Mouse (Mus musculus) intestine, embryonic 15.5 days (tissue): ENCODE data around the gene 5830473C10Rik. TPM values are rescaled to one million over a fixed set of nuclear protein-coding genes. Genes with fewer than 3 reads are reported as not detected.

Experiments used
- ATAC-seq: fragments of 200-750 bp; cut with Nextera tagmentation; 2 replicates; pipeline ENCODE4 v1.8.0; 2017; ENCODE audit warnings: moderate TSS enrichment, moderate library complexity
- H3K27ac ChIP-seq: fragments of 300-500 bp; sonication (generic); 2 replicates; pipeline ENCODE4 v1.5.1; 2015; ENCODE audit warnings: mild to moderate bottlenecking, inconsistent platforms
- H3K27me3 ChIP-seq: fragments of 300-500 bp; sonication (generic); replicated peaks from 2 replicates; pipeline ENCODE4 v1.6.1; 2015; ENCODE audit warnings: inconsistent platforms
- H3K36me3 ChIP-seq: fragments of 300-500 bp; sonication (generic); 2 replicates; pipeline ENCODE4 v1.6.1; 2015; ENCODE audit warnings: inconsistent platforms
- H3K4me1 ChIP-seq: fragments of 300-500 bp; sonication (generic); replicated peaks from 2 replicates; pipeline ENCODE4 v1.6.1; 2015; ENCODE audit warnings: inconsistent platforms
- H3K4me2 ChIP-seq: fragments of 300-500 bp; sonication (generic); replicated peaks from 2 replicates; pipeline ENCODE4 v1.6.1; 2015; ENCODE audit warnings: mild to moderate bottlenecking, inconsistent platforms
- H3K4me3 ChIP-seq: fragments of 300-500 bp; sonication (generic); replicated peaks from 2 replicates; pipeline ENCODE4 v1.5.1; 2015; ENCODE audit warnings: inconsistent platforms
- H3K9ac ChIP-seq: fragments of 300-500 bp; sonication (generic); 2 replicates; pipeline ENCODE4 v1.6.1; 2015; ENCODE audit warnings: inconsistent platforms
- H3K9me3 ChIP-seq: fragments of 300-500 bp; sonication (generic); 2 replicates; pipeline ENCODE4 v1.6.1; 2016; ENCODE audit warnings: inconsistent platforms
- WGBS: fragments of 180-500 bp; shearing (Covaris S2); methylation state at CpG from one replicate; pipeline ENCODE4 v1.1.7; 2015; 5-methylcytosine and 5-hydroxymethylcytosine counted together
- polyA plus RNA-seq: library from polyadenylated mRNA; unstranded; fragments of >200 nt; fragmentation: Nextera tagmentation; extraction: Ambion mirVana; gene quantifications from 2 replicates; pipeline ENCODE4 v1.2.1, GENCODE M21; 2015

The 5830473C10Rik gene
- polyA plus RNA-seq, 1 experiment from 2014 or later = not detected

GRCm38 (mm10) chr5:90571216-90571615 lies 10.3 kb downstream of the 5830473C10Rik start:
- Histone ChIP-seq H3K4me3 (no peak overlapping the region), H3K36me3 (no peaks in the 10 kb centered on the region), H3K9me3 (no peaks in the 10 kb centered on the region), H3K27ac (no peak overlapping the region), H3K27me3 (no peaks in the 10 kb centered on the region), H3K9ac (no peak overlapping the region), H3K4me1 (peaks cover 5% of the 10 kb centered on the region; the same call in 1 of the 2 replicates), H3K4me2 (no peak overlapping the region)
- WGBS = 29% methylated on average over 3 of the region's 3 CpGs
- no peak for ATAC-seq

- H3K9me3 ChIP-seq = no peaks in the 10 kb centered on the region
- H3K27me3 ChIP-seq = no peaks in the 10 kb centered on the region
- H3K36me3 ChIP-seq = no peaks in the 10 kb centered on the region
- no peak overlapping the region for H3K4me3 ChIP-seq
- 31% methylated on average over 9 of the region's 9 CpGs for WGBS
- no peak overlapping the region for H3K4me2 ChIP-seq
- H3K9ac ChIP-seq = no peak overlapping the region
- no peak for ATAC-seq
- H3K27ac ChIP-seq = no peak overlapping the region
- H3K4me1 ChIP-seq = no peaks in the 10 kb centered on the region
Measured at GRCm38 (mm10) chr5:90577751-90578150, 16.8 kb downstream of the 5830473C10Rik start.

DNA sequence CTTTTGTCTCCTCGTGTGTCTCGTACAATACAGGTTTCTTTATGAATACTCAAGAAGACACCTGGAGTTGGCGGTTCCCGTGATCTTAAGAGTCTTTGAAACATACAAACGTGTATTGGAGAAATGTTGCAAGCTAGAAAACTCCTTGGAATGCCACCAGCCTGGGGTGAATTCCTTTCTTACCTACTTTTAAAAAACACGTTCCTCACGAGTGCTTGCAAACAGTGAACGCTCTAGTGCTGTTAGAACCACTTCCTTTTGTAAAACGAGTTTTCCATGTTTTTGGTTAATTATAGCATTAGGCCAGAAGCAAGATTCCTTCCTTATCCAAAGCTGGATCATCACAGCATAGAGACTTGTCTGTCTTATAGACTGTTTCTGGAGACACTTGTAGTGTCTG lies 18.6 kb downstream of the 5830473C10Rik start:
- H3K27ac ChIP-seq = no peak overlapping the region
- ATAC-seq = no peak
- 89% methylated on average over 9 of the region's 9 CpGs for WGBS

GRCm38 (mm10) chr5:90582179-90582578 lies 21.3 kb downstream of the 5830473C10Rik start:
- Histone ChIP-seq H3K27me3 (no peaks in the 10 kb centered on the region), H3K4me1 (no peaks in the 10 kb centered on the region), H3K4me2 (no peak overlapping the region), H3K9me3 (no peaks in the 10 kb centered on the region), H3K4me3 (no peak overlapping the region), H3K9ac (no peak overlapping the region), H3K27ac (no peak overlapping the region), H3K36me3 (no peaks in the 10 kb centered on the region)
- ATAC-seq = no peak
- 81% methylated on average over 6 of the region's 6 CpGs for WGBS

More for the DNA sequence above, 18.6 kb downstream of the 5830473C10Rik start:
- H3K9ac ChIP-seq = no peak overlapping the region
- H3K9me3 ChIP-seq = no peaks in the 10 kb centered on the region
- H3K4me3 ChIP-seq = no peak overlapping the region
- H3K4me2 ChIP-seq = no peak overlapping the region
- H3K27me3 ChIP-seq = no peaks in the 10 kb centered on the region
- H3K4me1 ChIP-seq = no peaks in the 10 kb centered on the region
- no peaks in the 10 kb centered on the region for H3K36me3 ChIP-seq

DNA sequence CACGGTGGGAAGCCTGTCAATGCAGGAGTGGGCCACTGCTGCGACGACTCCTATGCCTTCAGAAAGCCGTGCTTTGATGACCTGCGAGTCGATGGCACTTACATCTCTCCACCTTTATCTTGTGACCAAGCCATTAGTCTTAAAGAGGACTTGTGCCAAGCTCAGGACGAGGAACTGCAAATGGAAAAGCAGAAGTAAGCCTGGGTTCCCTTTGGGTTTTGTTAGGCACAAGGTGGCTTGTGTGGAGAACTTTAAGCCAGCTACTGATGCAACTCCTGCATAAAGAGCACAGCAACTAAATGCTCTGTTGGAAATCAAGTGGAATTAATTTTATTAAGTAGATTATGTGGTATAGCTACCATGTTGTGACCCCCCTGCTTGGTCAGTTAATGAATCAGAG lies 23.9 kb downstream of the 5830473C10Rik start:
- Histone ChIP-seq H3K4me2 (no peak overlapping the region), H3K27me3 (no peaks in the 10 kb centered on the region), H3K36me3 (no peaks in the 10 kb centered on the region), H3K9me3 (no peaks in the 10 kb centered on the region), H3K4me1 (no peaks in the 10 kb centered on the region), H3K4me3 (no peak overlapping the region), H3K9ac (no peak overlapping the region), H3K27ac (no peak overlapping the region)
- ATAC-seq = no peak
- WGBS = 82% methylated on average over 7 of the region's 7 CpGs

DNA sequence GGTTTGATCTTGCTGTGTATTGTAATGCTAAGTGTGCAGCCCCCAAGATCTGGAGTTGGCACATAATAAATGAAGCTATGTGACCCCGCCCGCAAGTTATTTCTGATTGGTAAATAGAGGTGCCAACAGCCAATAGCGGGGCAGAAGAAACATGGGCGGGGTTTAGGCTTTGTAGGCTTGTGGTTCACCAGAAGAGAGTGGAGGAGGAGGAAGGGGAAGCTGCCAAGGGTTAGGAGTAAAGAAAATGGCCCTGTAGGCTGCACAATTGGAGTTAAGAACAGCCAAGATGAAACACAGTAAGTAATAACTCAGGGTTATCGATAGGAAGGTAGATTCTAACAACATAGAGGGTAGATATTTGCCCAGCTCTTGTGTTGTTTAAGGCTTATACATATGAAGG lies 25.6 kb downstream of the 5830473C10Rik start:
- Histone ChIP-seq H3K27ac (no peak overlapping the region), H3K4me2 (no peak overlapping the region), H3K36me3 (no peaks in the 10 kb centered on the region), H3K27me3 (no peaks in the 10 kb centered on the region), H3K4me3 (no peak overlapping the region), H3K9me3 (no peaks in the 10 kb centered on the region), H3K9ac (no peak overlapping the region), H3K4me1 (no peaks in the 10 kb centered on the region)
- 82% methylated on average over 5 of the region's 5 CpGs for WGBS
- no peak for ATAC-seq

- H3K9ac ChIP-seq = no peak overlapping the region
- 0 out of 2 replicates have a peak, but pooled peaks cover 3% of the 10 kb centered on the region for H3K4me1 ChIP-seq
- H3K36me3 ChIP-seq = no peaks in the 10 kb centered on the region
- WGBS = 90% methylated on average over 5 of the region's 5 CpGs
- no peak for ATAC-seq
- H3K4me3 ChIP-seq = no peak overlapping the region
- H3K4me2 ChIP-seq = no peak overlapping the region
- H3K27me3 ChIP-seq = no peaks in the 10 kb centered on the region
- no peaks in the 10 kb centered on the region for H3K9me3 ChIP-seq
- no peak overlapping the region for H3K27ac ChIP-seq
Measured at GRCm38 (mm10) chr5:90588104-90588503, 27.2 kb downstream of the 5830473C10Rik start.

- Histone ChIP-seq H3K9me3 (no peaks in the 10 kb centered on the region), H3K4me1 (0 out of 2 replicates have a peak, but pooled peaks cover 3% of the 10 kb centered on the region), H3K9ac (no peak overlapping the region; the same call in 1 of the 2 replicates), H3K27ac (no peak overlapping the region), H3K4me3 (peak overlapping the region; percentile 40), H3K36me3 (no peaks in the 10 kb centered on the region), H3K4me2 (peak overlapping the region; percentile 75), H3K27me3 (no peaks in the 10 kb centered on the region)
- ATAC-seq = peak; percentile 73
- 24% methylated on average over 25 of the region's 25 CpGs for WGBS
Measured at GRCm38 (mm10) chr5:90588708-90589595, 28.0 kb downstream of the 5830473C10Rik start.

DNA sequence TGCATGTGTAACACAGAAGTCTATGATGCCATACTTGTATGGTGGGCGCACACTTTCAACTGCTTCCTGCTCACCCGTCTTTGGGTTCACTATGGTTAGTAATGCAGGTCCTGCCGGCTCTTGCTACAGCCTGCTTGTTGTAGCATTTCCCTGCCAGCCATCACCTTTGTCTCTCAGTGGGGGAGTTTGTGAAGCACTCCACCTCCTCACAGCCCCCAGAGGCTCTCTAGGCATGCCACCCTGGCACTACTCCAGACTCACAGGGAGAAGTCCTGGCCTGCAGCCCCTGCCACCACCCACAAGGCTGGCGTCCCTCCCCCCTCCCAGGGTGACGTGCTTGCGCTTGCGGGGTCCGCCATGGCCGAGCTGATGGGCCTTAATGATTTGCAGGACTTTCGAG lies 29.8 kb downstream of the 5830473C10Rik start:
- no peak overlapping the region for H3K9ac ChIP-seq
- WGBS = 89% methylated on average over 10 of the region's 10 CpGs

DNA sequence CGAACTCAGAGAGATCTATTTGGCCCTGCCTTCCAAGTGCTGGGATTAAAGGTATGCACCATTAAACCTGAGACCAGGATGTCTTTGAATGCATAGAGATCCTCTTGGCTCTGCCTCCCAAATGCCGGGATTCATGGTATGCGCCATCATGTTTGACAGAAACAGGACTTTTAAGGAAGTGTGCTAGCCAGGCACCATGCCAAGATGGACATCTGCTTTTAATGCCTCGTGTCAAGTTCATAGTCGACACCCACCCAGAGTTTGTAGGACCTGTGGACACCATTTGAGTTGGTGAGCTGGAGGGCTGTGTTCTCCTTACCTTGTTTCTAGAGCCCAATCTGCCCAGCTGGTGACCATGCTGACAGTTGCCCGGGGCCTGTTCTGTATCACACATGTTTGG lies 31.0 kb downstream of the 5830473C10Rik start:
- H3K4me3 ChIP-seq = no peak overlapping the region
- WGBS = 70% methylated on average over 6 of the region's 6 CpGs
- H3K9ac ChIP-seq = no peak overlapping the region
- H3K9me3 ChIP-seq = no peaks in the 10 kb centered on the region
- no peak overlapping the region for H3K4me2 ChIP-seq
- H3K4me1 ChIP-seq = 0 out of 2 replicates have a peak, but pooled peaks cover 3% of the 10 kb centered on the region
- no peak for ATAC-seq
- H3K36me3 ChIP-seq = no peaks in the 10 kb centered on the region
- no peaks in the 10 kb centered on the region for H3K27me3 ChIP-seq
- no peak overlapping the region for H3K27ac ChIP-seq

More for the DNA sequence above, 29.8 kb downstream of the 5830473C10Rik start:
- no peak overlapping the region for H3K27ac ChIP-seq
- no peaks in the 10 kb centered on the region for H3K9me3 ChIP-seq
- no peak for ATAC-seq
- H3K36me3 ChIP-seq = no peaks in the 10 kb centered on the region
- H3K27me3 ChIP-seq = no peaks in the 10 kb centered on the region
- H3K4me2 ChIP-seq = no peak overlapping the region
- no peak overlapping the region for H3K4me3 ChIP-seq
- H3K4me1 ChIP-seq = 0 out of 2 replicates have a peak, but pooled peaks cover 3% of the 10 kb centered on the region

DNA sequence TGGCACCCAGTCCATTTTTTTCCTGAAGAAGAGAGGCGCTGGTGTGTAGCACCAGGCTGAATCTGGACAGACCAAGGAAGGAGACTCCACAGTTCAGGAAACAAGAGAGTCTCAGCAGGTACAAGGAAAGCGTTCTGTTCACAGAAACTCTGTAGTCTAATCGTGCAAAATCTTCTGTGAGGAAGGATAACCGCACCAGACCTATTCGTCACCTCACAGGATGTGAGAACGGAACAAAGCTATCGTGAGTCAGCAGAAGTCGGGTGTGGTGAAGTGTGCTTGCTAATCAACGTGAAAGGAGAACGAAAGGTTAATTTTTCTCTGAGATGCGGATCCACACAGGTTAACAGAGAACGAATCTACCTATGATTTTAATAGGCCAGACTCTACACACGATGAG lies 34.0 kb downstream of the 5830473C10Rik start:
- ATAC-seq = no peak
- H3K36me3 ChIP-seq = no peaks in the 10 kb centered on the region

GRCm38 (mm10) chr5:90596155-90596554 lies 35.2 kb downstream of the 5830473C10Rik start:
- no peak for ATAC-seq
- no peak overlapping the region for H3K4me3 ChIP-seq
- H3K27me3 ChIP-seq = no peaks in the 10 kb centered on the region
- no peak overlapping the region for H3K27ac ChIP-seq
- H3K4me2 ChIP-seq = no peak overlapping the region
- H3K9ac ChIP-seq = no peak overlapping the region
- H3K36me3 ChIP-seq = no peaks in the 10 kb centered on the region
- H3K9me3 ChIP-seq = no peaks in the 10 kb centered on the region
- WGBS = 82% methylated on average over 6 of the region's 6 CpGs
- H3K4me1 ChIP-seq = 0 out of 2 replicates have a peak, but pooled peaks cover 3% of the 10 kb centered on the region

More for the DNA sequence above, 34.0 kb downstream of the 5830473C10Rik start:
- no peak overlapping the region for H3K9ac ChIP-seq
- WGBS = 77% methylated on average over 13 of the region's 13 CpGs
- no peaks in the 10 kb centered on the region for H3K9me3 ChIP-seq
- H3K27ac ChIP-seq = no peak overlapping the region
- no peak overlapping the region for H3K4me3 ChIP-seq
- 0 out of 2 replicates have a peak, but pooled peaks cover 3% of the 10 kb centered on the region for H3K4me1 ChIP-seq
- no peak overlapping the region for H3K4me2 ChIP-seq
- H3K27me3 ChIP-seq = no peaks in the 10 kb centered on the region
